Mouse (Mus musculus) liver, embryonic 18 days (tissue): Measurements from ENCODE around the gene Chst13. TPM values are rescaled to one million over a fixed set of nuclear protein-coding genes. Genes with fewer than 3 reads are reported as not detected.

ENCODE experiments used
- polyA plus RNA-seq: library from polyadenylated mRNA; depleted of rRNA; stranded (reverse); fragments of >200 nt; gene quantifications from 2 replicates; pipeline ENCODE4 v1.2.3, GENCODE M21; 2012; rRNA removed

The Chst13 gene
- polyA plus RNA-seq, result 8.0 and 9.2 TPM in 2 replicates

GRCm38 (mm10) chr6:90324991-90325390 lies at the start of gene Chst13:
Chst13 (minus strand) TSS chr6:90325185.

GRCm38 (mm10) chr6:90368976-90369724 lies 44.2 kb upstream of the Chst13 start, which contains the start of gene Zxdc:
Zxdc (plus strand) TSS chr6:90369492.

GRCm38 (mm10) chr6:90332561-90333425 lies 7.8 kb upstream of the Chst13 start, which contains the start of gene Uroc1:
Uroc1 (plus strand) TSS chr6:90333284.

GRCm38 (mm10) chr6:90300919-90301318 lies 24.1 kb downstream of the Chst13 start, which contains the start of gene BC048671:
BC048671 (plus strand) TSS chr6:90301219.

Other genes with a start within 250 kb of the Chst13 start
- gene Vmn1r49, start 246.7 kb downstream of the Chst13 start, polyA plus RNA-seq, result not detected in 2 replicates
- not detected in 2 replicates for gene Vmn1r50, start 223.8 kb downstream of the Chst13 start, polyA plus RNA-seq
- not detected in 2 replicates for gene Vmn1r51, start 202.6 kb downstream of the Chst13 start, polyA plus RNA-seq
- gene Vmn1r52, start 150.4 kb downstream of the Chst13 start, polyA plus RNA-seq, result not detected in 2 replicates
- gene V1ra8, start 122.4 kb downstream of the Chst13 start, polyA plus RNA-seq, result not detected in 2 replicates
- 0.04 and 0.13 TPM in 2 replicates for gene Vmn1r53, start 100.7 kb downstream of the Chst13 start, polyA plus RNA-seq
- not detected in 2 replicates for gene Vmn1r54, start 78.9 kb downstream of the Chst13 start, polyA plus RNA-seq
- not detected in 2 replicates for gene BC048671, start 24.0 kb downstream of the Chst13 start, polyA plus RNA-seq
- gene Uroc1, start 8.1 kb upstream of the Chst13 start, polyA plus RNA-seq, result 70.8 and 72.2 TPM in 2 replicates
- gene Zxdc, start 44.3 kb upstream of the Chst13 start, polyA plus RNA-seq, result 2.9 and 4.0 TPM in 2 replicates
- 0.10 and 0.12 TPM in 2 replicates for gene Cfap100, start 103.6 kb upstream of the Chst13 start, polyA plus RNA-seq
- gene Klf15, start 137.4 kb upstream of the Chst13 start, polyA plus RNA-seq, result 31.0 and 35.7 TPM in 2 replicates
- gene Aldh1l1, start 161.2 kb upstream of the Chst13 start, polyA plus RNA-seq, result 45.0 and 55.3 TPM in 2 replicates